Mouse (Mus musculus) embryonic facial prominence, embryonic 14.5 days (tissue): ENCODE data around the gene Cwf19l1. TPM values are rescaled to one million over a fixed set of nuclear protein-coding genes. Genes with fewer than 3 reads are reported as not detected.

Experiments used
- ATAC-seq: fragments of 200-750 bp; cut with Nextera tagmentation; 2 replicates; pipeline ENCODE4 v1.8.0; 2017; ENCODE audit warnings: low read depth, moderate number of reproducible peaks, moderate TSS enrichment
- DNase-seq: peaks from one replicate; pipeline ENCODE4 v3.0.0-alpha.2; 2015; ENCODE audit warnings: low spot score
- H3K27ac ChIP-seq: fragments of 300-500 bp; sonication (generic); replicated peaks from 2 replicates; pipeline ENCODE4 v1.5.1; 2014; ENCODE audit warnings: low read depth, mild to moderate bottlenecking, low read length, moderate library complexity
- H3K27me3 ChIP-seq: fragments of 300-500 bp; sonication (generic); replicated peaks from 2 replicates; pipeline ENCODE4 v1.6.1; 2014; ENCODE audit warnings: low read length; ENCODE audit not compliant: control insufficient read depth, insufficient read depth
- H3K36me3 ChIP-seq: fragments of 300-500 bp; sonication (generic); 2 replicates; pipeline ENCODE4 v1.6.1; 2014; ENCODE audit warnings: low read length, mixed read lengths; ENCODE audit not compliant: control insufficient read depth, insufficient read depth
- H3K4me1 ChIP-seq: fragments of 300-500 bp; sonication (generic); 2 replicates; pipeline ENCODE4 v1.6.1; 2014; ENCODE audit warnings: antibody characterized with exemption, low read length; ENCODE audit not compliant: control insufficient read depth, insufficient read depth
- H3K4me2 ChIP-seq: fragments of 300-500 bp; sonication (generic); 2 replicates; pipeline ENCODE4 v1.6.1; 2014; ENCODE audit warnings: low read depth, mild to moderate bottlenecking, low read length, moderate library complexity, mixed read lengths
- H3K4me3 ChIP-seq: fragments of 300-500 bp; sonication (generic); 2 replicates; pipeline ENCODE4 v1.5.1; 2014; ENCODE audit warnings: low read depth, mild to moderate bottlenecking, low read length
- H3K9ac ChIP-seq: fragments of 300-500 bp; sonication (generic); 2 replicates; pipeline ENCODE4 v1.6.1; 2014; ENCODE audit warnings: low read depth, mild to moderate bottlenecking, low read length, moderate library complexity, mixed read lengths
- H3K9me3 ChIP-seq: fragments of 300-500 bp; sonication (generic); 2 replicates; pipeline ENCODE4 v1.6.1; 2016; ENCODE audit warnings: low read length; ENCODE audit not compliant: control insufficient read depth
- WGBS: fragments of 180-500 bp; shearing (Covaris S2); extraction: QIAGEN DNeasy Blood & Tissue Kit; methylation state at CpG from one replicate; pipeline ENCODE4 v1.1.7; 2014; 5-methylcytosine and 5-hydroxymethylcytosine counted together
- polyA plus RNA-seq: library from polyadenylated mRNA; unstranded; fragments of >200 nt; fragmentation: Nextera tagmentation; extraction: Ambion mirVana; gene quantifications from 2 replicates; pipeline ENCODE4 v1.2.1, GENCODE M21; 2014

The Cwf19l1 gene
- polyA plus RNA-seq, 1 experiment from 2014 or later, result 23.0 TPM

DNA sequence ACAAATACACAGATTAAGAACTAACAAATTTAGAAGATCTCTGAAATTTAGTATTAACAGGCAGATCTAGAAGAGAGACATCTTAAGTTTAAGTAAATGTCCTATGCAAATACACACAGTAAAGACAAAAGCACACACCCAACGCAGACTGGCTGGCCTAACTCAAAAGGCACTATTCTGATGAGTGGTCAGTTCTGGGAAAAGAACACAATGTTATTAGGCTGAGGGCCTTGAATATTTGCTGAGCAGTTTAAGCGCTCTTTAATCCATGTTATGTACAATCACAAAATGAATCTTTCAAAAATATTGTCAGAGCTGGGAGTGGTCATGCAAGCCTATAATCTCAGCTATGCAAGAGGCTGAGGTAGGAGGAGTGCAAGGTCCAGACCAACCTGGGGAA, 70.9 kb downstream of the Cwf19l1 start:
- no peak overlapping the region for H3K4me2 ChIP-seq
- no peak overlapping the region for H3K27ac ChIP-seq
- WGBS, result 99% methylated on average over 2 of the region's 2 CpGs
- no peak for ATAC-seq
- no peak overlapping the region for H3K4me3 ChIP-seq
- no peaks in the 10 kb centered on the region for H3K27me3 ChIP-seq
- peaks cover 10% of the 10 kb centered on the region; the same call in 1 of the 2 replicates for H3K4me1 ChIP-seq
- H3K9me3 ChIP-seq, result no peaks in the 10 kb centered on the region
- no peak overlapping the region for H3K9ac ChIP-seq
- peaks cover 36% of the 10 kb centered on the region for H3K36me3 ChIP-seq
- no peak for DNase-seq

DNA sequence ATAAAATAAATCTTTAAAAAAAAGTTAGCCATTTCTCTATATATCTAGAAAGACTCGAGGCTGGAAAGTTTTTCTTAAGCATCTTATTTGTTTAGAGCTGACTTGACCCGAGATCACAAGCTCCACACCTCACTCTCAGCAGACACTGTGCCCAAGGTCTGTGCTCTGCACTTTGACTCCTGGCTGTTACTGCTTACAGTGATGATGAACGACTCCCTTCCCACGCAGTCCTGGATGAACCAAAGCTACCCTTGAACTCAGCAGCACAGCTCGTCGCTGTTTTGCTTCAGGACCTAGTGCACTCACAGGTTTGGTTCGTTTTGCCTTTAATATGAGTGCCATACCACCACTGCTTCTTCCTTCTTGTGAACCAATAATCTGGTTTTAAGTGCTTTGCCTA, 71.9 kb downstream of the Cwf19l1 start:
- Histone ChIP-seq H3K27me3 (no peaks in the 10 kb centered on the region), H3K27ac (no peak overlapping the region), H3K4me1 (peaks cover 8% of the 10 kb centered on the region; the same call in 1 of the 2 replicates), H3K36me3 (peaks cover 45% of the 10 kb centered on the region), H3K4me2 (no peak overlapping the region), H3K9me3 (no peaks in the 10 kb centered on the region), H3K9ac (no peak overlapping the region), H3K4me3 (no peak overlapping the region)
- ATAC-seq (no peak), DNase-seq (no peak)
- WGBS, result 89% methylated on average over 7 of the region's 7 CpGs

DNA sequence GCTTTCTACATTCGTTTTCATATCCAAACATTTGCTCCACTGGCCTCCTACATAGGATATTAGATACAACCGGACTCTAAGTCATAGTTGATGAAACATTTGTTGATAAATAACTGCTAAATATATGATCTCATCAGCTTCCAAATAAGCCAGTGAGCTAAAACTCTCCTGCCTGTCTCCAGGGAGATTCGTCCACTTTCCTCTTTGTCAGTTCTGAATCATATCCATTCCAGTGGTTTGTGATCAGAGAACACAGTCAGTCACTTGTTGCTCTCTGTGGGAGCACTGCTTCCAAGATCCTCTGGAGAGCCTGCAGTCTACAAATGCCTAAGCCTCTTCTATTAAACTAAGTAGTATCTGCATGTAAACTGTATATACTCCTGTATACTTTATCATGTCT, 75.5 kb downstream of the Cwf19l1 start:
- DNase-seq (no peak), ATAC-seq (no peak)
- H3K36me3 ChIP-seq, result peaks cover 65% of the 10 kb centered on the region
- no peaks in the 10 kb centered on the region for H3K9me3 ChIP-seq
- no peak overlapping the region for H3K4me3 ChIP-seq
- H3K27ac ChIP-seq, result no peak overlapping the region
- no peaks in the 10 kb centered on the region for H3K27me3 ChIP-seq
- WGBS, result 80% methylated on average over 3 of the region's 3 CpGs
- H3K4me1 ChIP-seq, result no peaks in the 10 kb centered on the region
- H3K9ac ChIP-seq, result no peak overlapping the region
- no peak overlapping the region for H3K4me2 ChIP-seq

Other genes starting within 250 kb of the Cwf19l1 start
- gene Dnmbp, start 195.7 kb downstream of the Cwf19l1 start, polyA plus RNA-seq, result 15.3 and 18.8 TPM in 2 replicates
- 0.22 and 0.33 TPM in 2 replicates for gene Cpn1, start 149.3 kb downstream of the Cwf19l1 start, polyA plus RNA-seq
- not detected in 2 replicates for gene Cyp2c23, start 106.7 kb downstream of the Cwf19l1 start, polyA plus RNA-seq
- 31.4 and 31.5 TPM in 2 replicates for gene Erlin1, start 66.1 kb downstream of the Cwf19l1 start, polyA plus RNA-seq
- 32.0 and 37.3 TPM in 2 replicates for gene Chuk, start 28.4 kb downstream of the Cwf19l1 start, polyA plus RNA-seq
- 79.1 and 79.6 TPM in 2 replicates for gene Bloc1s2, start 10.6 kb upstream of the Cwf19l1 start, polyA plus RNA-seq
- gene Pkd2l1, start 56.6 kb upstream of the Cwf19l1 start, polyA plus RNA-seq, result 0.11 TPM in 1 of 2 replicates, not detected in the other
- gene Scd3, start 67.4 kb upstream of the Cwf19l1 start, polyA plus RNA-seq, result 0.22 and 0.36 TPM in 2 replicates
- 212 and 224 TPM in 2 replicates for gene Scd2, start 157.8 kb upstream of the Cwf19l1 start, polyA plus RNA-seq
- 0.37 and 0.51 TPM in 2 replicates for gene Scd4, start 197.2 kb upstream of the Cwf19l1 start, polyA plus RNA-seq